Mouse (Mus musculus): ENCODE measurements around the gene 4930579G24Rik. TPM values are rescaled to one million over a fixed set of nuclear protein-coding genes. Genes with fewer than 3 reads are reported as not detected.
A peak's percentile ranks its signal among the peaks of the same experiment; 100 is the strongest.

Gene 4930579G24Rik
- 4.4 to 5.3 TPM in 2 of 3 replicates, not detected in the other for total RNA-seq (2017)

GRCm38 (mm10) chr3:79628561-79629415 lies at the start of gene 4930579G24Rik:
4930579G24Rik (plus strand) TSS chr3:79629079.
- peak; percentile 98 for ATAC-seq (replicated peaks; ENCODE audit: insufficient number of reproducible peaks, low FRiP score, low TSS enrichment, poor library complexity, severe bottlenecking)

GRCm38 (mm10) chr3:79579891-79580575 lies 48.8 kb upstream of the 4930579G24Rik start:
- ATAC-seq (replicated peaks; ENCODE audit: insufficient number of reproducible peaks, low FRiP score, low TSS enrichment, poor library complexity, severe bottlenecking) = no peak

GRCm38 (mm10) chr3:79586804-79587203 lies 42.1 kb upstream of the 4930579G24Rik start:
- ATAC-seq (replicated peaks; ENCODE audit: insufficient number of reproducible peaks, low FRiP score, low TSS enrichment, poor library complexity, severe bottlenecking) = peak; percentile 87

- ATAC-seq (replicated peaks; ENCODE audit: insufficient number of reproducible peaks, low FRiP score, low TSS enrichment, poor library complexity, severe bottlenecking) = no peak
These were observed 39.2 kb upstream of the 4930579G24Rik start for GRCm38 (mm10) chr3:79589671-79590070.

- ATAC-seq (replicated peaks; ENCODE audit: insufficient number of reproducible peaks, low FRiP score, low TSS enrichment, poor library complexity, severe bottlenecking) = peak; percentile 90
These were observed 37.8 kb upstream of the 4930579G24Rik start, which contains the start of gene Ppid for GRCm38 (mm10) chr3:79590863-79591792. Ppid (plus strand) TSS chr3:79591342.

- ATAC-seq (replicated peaks; ENCODE audit: insufficient number of reproducible peaks, low FRiP score, low TSS enrichment, poor library complexity, severe bottlenecking) = no peak
These were observed 36.9 kb upstream of the 4930579G24Rik start for GRCm38 (mm10) chr3:79591793-79592471.

GRCm38 (mm10) chr3:79595468-79595867 lies 33.4 kb upstream of the 4930579G24Rik start:
- no peak for ATAC-seq (replicated peaks; ENCODE audit: insufficient number of reproducible peaks, low FRiP score, low TSS enrichment, poor library complexity, severe bottlenecking)

GRCm38 (mm10) chr3:79609886-79610285 lies 19.0 kb upstream of the 4930579G24Rik start:
- no peak for ATAC-seq (replicated peaks; ENCODE audit: insufficient number of reproducible peaks, low FRiP score, low TSS enrichment, poor library complexity, severe bottlenecking)

- ATAC-seq (replicated peaks; ENCODE audit: insufficient number of reproducible peaks, low FRiP score, low TSS enrichment, poor library complexity, severe bottlenecking) = no peak
These were observed 1.2 kb upstream of the 4930579G24Rik start for GRCm38 (mm10) chr3:79627484-79628181.

- ATAC-seq (replicated peaks; ENCODE audit: insufficient number of reproducible peaks, low FRiP score, low TSS enrichment, poor library complexity, severe bottlenecking) = peak; percentile 16
These were observed 708 bp upstream of the 4930579G24Rik start for GRCm38 (mm10) chr3:79628182-79628560.

- 0 out of 2 replicates have a peak, but pooled peaks have one; percentile 13 for ATAC-seq (replicated peaks; ENCODE audit: insufficient number of reproducible peaks, low FRiP score, low TSS enrichment, poor library complexity, severe bottlenecking)
These were observed 494 bp downstream of the 4930579G24Rik start, which contains the start of gene Etfdh for GRCm38 (mm10) chr3:79629416-79629730. Etfdh (minus strand) TSS chr3:79629500.

- ATAC-seq (replicated peaks; ENCODE audit: insufficient number of reproducible peaks, low FRiP score, low TSS enrichment, poor library complexity, severe bottlenecking) = no peak
These were observed 23.2 kb downstream of the 4930579G24Rik start for GRCm38 (mm10) chr3:79652129-79652528.

- no peak for ATAC-seq (replicated peaks; ENCODE audit: insufficient number of reproducible peaks, low FRiP score, low TSS enrichment, poor library complexity, severe bottlenecking)
These were observed 27.8 kb downstream of the 4930579G24Rik start for GRCm38 (mm10) chr3:79656682-79657081.

- peak; percentile 68 for ATAC-seq (replicated peaks; ENCODE audit: insufficient number of reproducible peaks, low FRiP score, low TSS enrichment, poor library complexity, severe bottlenecking)
These were observed 36.0 kb downstream of the 4930579G24Rik start for GRCm38 (mm10) chr3:79664787-79665408.

GRCm38 (mm10) chr3:79670556-79670955 lies 41.7 kb downstream of the 4930579G24Rik start:
- no peak for ATAC-seq (replicated peaks; ENCODE audit: insufficient number of reproducible peaks, low FRiP score, low TSS enrichment, poor library complexity, severe bottlenecking)

GRCm38 (mm10) chr3:79672188-79672587 lies 43.3 kb downstream of the 4930579G24Rik start:
- ATAC-seq (replicated peaks; ENCODE audit: insufficient number of reproducible peaks, low FRiP score, low TSS enrichment, poor library complexity, severe bottlenecking) = no peak

GRCm38 (mm10) chr3:79673082-79673481 lies 44.2 kb downstream of the 4930579G24Rik start:
- no peak for ATAC-seq (replicated peaks; ENCODE audit: insufficient number of reproducible peaks, low FRiP score, low TSS enrichment, poor library complexity, severe bottlenecking)

Data from monocyte, adult 5-6 weeks (primary cell).